Mouse (Mus musculus) midbrain, embryonic 15.5 days (tissue): ENCODE results near the gene Fastkd2. TPM values are rescaled to one million over a fixed set of nuclear protein-coding genes. Genes with fewer than 3 reads are reported as not detected.

Experiments used
- ATAC-seq: fragments of 200-750 bp; cut with Nextera tagmentation; replicated peaks from 2 replicates; pipeline ENCODE4 v1.8.0; 2017; ENCODE audit warnings: moderate TSS enrichment
- H3K27ac ChIP-seq: fragments of 300-500 bp; sonication (generic); 2 replicates; pipeline ENCODE4 v1.5.1; 2015; ENCODE audit warnings: mild to moderate bottlenecking, inconsistent platforms
- H3K27me3 ChIP-seq: fragments of 300-500 bp; sonication (generic); replicated peaks from 2 replicates; pipeline ENCODE4 v1.6.1; 2015; ENCODE audit warnings: inconsistent platforms
- H3K36me3 ChIP-seq: fragments of 300-500 bp; sonication (generic); replicated peaks from 2 replicates; pipeline ENCODE4 v1.6.1; 2015; ENCODE audit warnings: inconsistent platforms
- H3K4me1 ChIP-seq: fragments of 300-500 bp; sonication (generic); 2 replicates; pipeline ENCODE4 v1.6.1; 2015; ENCODE audit warnings: inconsistent platforms
- H3K4me2 ChIP-seq: fragments of 300-500 bp; sonication (generic); 2 replicates; pipeline ENCODE4 v1.6.1; 2015; ENCODE audit warnings: inconsistent platforms, mild to moderate bottlenecking, moderate library complexity
- H3K4me3 ChIP-seq: fragments of 300-500 bp; sonication (generic); 2 replicates; pipeline ENCODE4 v1.5.1; 2015; ENCODE audit warnings: mild to moderate bottlenecking, inconsistent platforms
- H3K9ac ChIP-seq: fragments of 300-500 bp; sonication (generic); 2 replicates; pipeline ENCODE4 v1.6.1; 2015; ENCODE audit warnings: mild to moderate bottlenecking, inconsistent platforms
- H3K9me3 ChIP-seq: fragments of 300-500 bp; sonication (generic); 2 replicates; pipeline ENCODE4 v1.6.1; 2016; ENCODE audit warnings: inconsistent platforms
- WGBS: fragments of 180-500 bp; shearing (Covaris S2); methylation state at CpG from one replicate; pipeline ENCODE4 v1.1.7; 2015; ENCODE audit warnings: mixed read lengths; 5-methylcytosine and 5-hydroxymethylcytosine counted together
- polyA plus RNA-seq: library from polyadenylated mRNA; unstranded; fragments of >200 nt; fragmentation: Nextera tagmentation; extraction: Ambion mirVana; gene quantifications from 2 replicates; pipeline ENCODE4 v1.2.1, GENCODE M21; 2015

The Fastkd2 gene
- 28.2 and 35.3 TPM in 2 replicates for polyA plus RNA-seq

DNA sequence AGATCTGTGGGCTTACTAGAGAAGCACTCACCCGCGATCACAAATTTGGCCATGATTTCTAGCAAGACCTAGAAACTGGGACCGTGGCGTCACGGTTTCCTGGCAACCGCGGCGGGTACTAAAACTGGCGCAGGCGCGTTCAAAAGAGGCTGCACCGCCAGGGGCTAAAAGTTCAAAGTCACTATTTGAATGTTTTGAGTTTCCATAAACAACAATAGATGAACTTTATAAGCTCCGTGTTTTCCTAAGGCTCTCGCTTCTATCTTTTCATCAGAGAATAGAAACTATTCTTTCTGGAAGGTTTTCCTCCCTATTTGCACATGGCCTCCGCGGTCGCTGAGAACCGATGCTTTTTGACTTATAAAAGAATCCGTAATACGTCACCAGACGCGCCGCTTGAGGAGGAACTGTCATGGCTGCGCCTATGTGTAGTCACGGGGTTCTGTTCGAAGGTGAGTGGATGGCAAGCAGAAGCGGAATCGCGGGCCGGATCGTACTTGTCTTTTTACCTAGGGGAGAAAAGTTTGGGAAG lies at the start of gene Fastkd2, which contains the start of gene Mdh1b:
Gene Fastkd2, plus strand, starts transcription at position 375 of the 532 bp plus-strand sequence.
Gene Mdh1b, minus strand, starts transcription at position 79 of the 532 bp plus-strand sequence.
- no peak within 1 kb of the TSS; the same call in 1 of the 2 replicates for H3K27ac ChIP-seq

DNA sequence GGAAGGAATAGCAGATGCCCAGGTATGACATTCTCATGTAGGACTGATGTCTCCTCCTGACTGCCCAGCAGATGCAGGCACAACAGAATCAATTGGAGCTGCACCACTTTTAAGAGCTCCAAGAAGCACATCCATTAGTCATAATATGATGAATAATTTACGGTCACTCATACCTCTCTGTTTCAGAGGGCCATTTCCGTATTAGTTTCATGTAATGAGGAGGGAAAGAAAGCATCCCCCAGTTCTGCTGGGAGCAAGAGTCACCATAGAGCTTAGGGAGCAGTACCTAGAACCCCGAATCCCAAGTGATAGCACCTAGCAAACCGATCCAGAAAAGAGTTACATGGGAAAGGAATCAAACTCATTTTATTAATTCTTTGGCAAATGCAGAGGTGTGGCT lies 43.6 kb upstream of the Fastkd2 start, which contains the start of gene Dytn:
Gene Dytn, minus strand, starts transcription at position 101 of the 400 bp plus-strand sequence.
- ATAC-seq: no peak
- H3K36me3 ChIP-seq: no peaks in the 10 kb centered on the region
- no peaks in the 10 kb centered on the region for H3K9me3 ChIP-seq
- H3K4me1 ChIP-seq: no peaks in the 10 kb centered on the region
- no peak within 1 kb of the TSS for H3K4me3 ChIP-seq
- no peak within 1 kb of the TSS for H3K4me2 ChIP-seq
- H3K27ac ChIP-seq: no peak within 1 kb of the TSS
- H3K27me3 ChIP-seq: no peaks in the 10 kb centered on the region
- WGBS: 87% methylated on average over 4 of the region's 4 CpGs
- H3K9ac ChIP-seq: no peak within 1 kb of the TSS

More for the DNA sequence above, at the start of gene Fastkd2, which contains the start of gene Mdh1b:
- peak within 1 kb of the TSS; percentile 63 for H3K9ac ChIP-seq
- peak within 1 kb of the TSS; percentile 73 for H3K4me3 ChIP-seq
- H3K9me3 ChIP-seq: no peaks in the 10 kb centered on the region
- under 1% methylated on average over 31 of the region's 31 CpGs for WGBS
- H3K36me3 ChIP-seq: no peaks in the 10 kb centered on the region
- H3K4me2 ChIP-seq: peak within 1 kb of the TSS; percentile 59
- H3K4me1 ChIP-seq: peaks cover 24% of the 10 kb centered on the region
- no peaks in the 10 kb centered on the region; the same call in 1 of the 2 replicates for H3K27me3 ChIP-seq
- ATAC-seq: peak; percentile 97

GRCm38 (mm10) chr1:63696861-63697260 lies 33.6 kb upstream of the Fastkd2 start:
- Histone ChIP-seq H3K27ac (no peak overlapping the region), H3K9me3 (no peaks in the 10 kb centered on the region), H3K4me2 (no peak overlapping the region), H3K36me3 (no peaks in the 10 kb centered on the region), H3K4me1 (no peaks in the 10 kb centered on the region), H3K4me3 (no peak overlapping the region), H3K27me3 (no peaks in the 10 kb centered on the region), H3K9ac (no peak overlapping the region)
- WGBS: 83% methylated on average over 3 of the region's 3 CpGs
- ATAC-seq: no peak

GRCm38 (mm10) chr1:63705733-63706132 lies 24.7 kb upstream of the Fastkd2 start:
- no peaks in the 10 kb centered on the region for H3K4me1 ChIP-seq
- ATAC-seq: no peak
- H3K9me3 ChIP-seq: no peaks in the 10 kb centered on the region
- WGBS: 69% methylated on average over 5 of the region's 5 CpGs
- no peak overlapping the region for H3K27ac ChIP-seq
- no peak overlapping the region for H3K9ac ChIP-seq
- no peaks in the 10 kb centered on the region for H3K27me3 ChIP-seq
- H3K4me2 ChIP-seq: no peak overlapping the region
- H3K36me3 ChIP-seq: no peaks in the 10 kb centered on the region
- no peak overlapping the region for H3K4me3 ChIP-seq

GRCm38 (mm10) chr1:63708876-63709275 lies 21.5 kb upstream of the Fastkd2 start:
- Histone ChIP-seq H3K9ac (no peak overlapping the region), H3K27me3 (no peaks in the 10 kb centered on the region), H3K4me3 (no peak overlapping the region), H3K9me3 (no peaks in the 10 kb centered on the region), H3K36me3 (no peaks in the 10 kb centered on the region), H3K4me2 (no peak overlapping the region), H3K4me1 (no peaks in the 10 kb centered on the region), H3K27ac (no peak overlapping the region)
- 69% methylated on average over 3 of the region's 3 CpGs for WGBS
- ATAC-seq: no peak

DNA sequence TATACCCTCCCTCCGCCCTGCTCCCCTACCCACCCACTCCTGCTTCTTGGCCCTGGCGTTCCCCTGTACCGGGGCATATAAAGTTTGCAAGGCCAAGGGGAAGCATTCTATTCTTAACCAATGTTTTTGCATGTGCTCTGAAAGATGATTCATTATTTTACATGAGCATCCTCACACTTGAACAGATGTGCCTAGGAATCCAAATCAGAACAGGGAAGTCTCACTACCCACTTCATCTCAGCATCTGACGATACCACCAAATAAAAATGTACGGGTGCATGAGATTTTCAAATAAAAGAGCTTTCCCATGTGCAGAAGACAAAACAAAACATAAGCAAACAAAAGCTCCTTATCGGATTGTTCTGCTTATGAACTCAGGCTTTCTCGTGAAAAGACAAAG lies 10.3 kb upstream of the Fastkd2 start:
- Histone ChIP-seq H3K27me3 (no peaks in the 10 kb centered on the region), H3K4me2 (no peak overlapping the region), H3K36me3 (no peaks in the 10 kb centered on the region), H3K4me3 (no peak overlapping the region), H3K9ac (no peak overlapping the region), H3K4me1 (no peaks in the 10 kb centered on the region), H3K27ac (no peak overlapping the region), H3K9me3 (no peaks in the 10 kb centered on the region)
- ATAC-seq: no peak
- WGBS: 77% methylated on average over 7 of the region's 7 CpGs

DNA sequence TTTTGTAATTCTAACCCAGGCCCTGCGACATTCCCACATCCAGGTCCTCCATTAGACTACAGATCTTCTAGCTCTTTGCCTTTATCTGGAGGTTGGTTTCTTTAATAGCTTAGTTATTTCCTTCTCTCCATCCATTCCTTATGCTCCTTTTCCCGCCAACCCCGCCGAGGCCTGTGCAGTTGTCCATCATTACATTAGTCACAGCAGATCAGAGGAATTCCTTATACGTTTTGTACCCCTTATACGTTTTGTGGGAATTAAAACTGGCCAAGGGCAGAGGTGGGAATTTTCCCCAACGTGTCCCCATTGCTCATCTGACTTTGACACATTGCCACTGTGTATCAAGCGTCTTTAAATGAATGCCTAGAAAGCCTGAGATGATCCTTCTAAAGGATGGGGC lies 618 bp upstream of the Fastkd2 start:
- H3K36me3 ChIP-seq: no peaks in the 10 kb centered on the region
- H3K27ac ChIP-seq: no peak overlapping the region
- peak overlapping the region; percentile 63 for H3K9ac ChIP-seq
- H3K9me3 ChIP-seq: no peaks in the 10 kb centered on the region
- ATAC-seq: no peak
- H3K27me3 ChIP-seq: no peaks in the 10 kb centered on the region; the same call in 1 of the 2 replicates
- WGBS: 39% methylated on average over 8 of the region's 8 CpGs
- H3K4me3 ChIP-seq: peak overlapping the region; percentile 73
- peak overlapping the region; percentile 59 for H3K4me2 ChIP-seq
- peaks cover 24% of the 10 kb centered on the region for H3K4me1 ChIP-seq

DNA sequence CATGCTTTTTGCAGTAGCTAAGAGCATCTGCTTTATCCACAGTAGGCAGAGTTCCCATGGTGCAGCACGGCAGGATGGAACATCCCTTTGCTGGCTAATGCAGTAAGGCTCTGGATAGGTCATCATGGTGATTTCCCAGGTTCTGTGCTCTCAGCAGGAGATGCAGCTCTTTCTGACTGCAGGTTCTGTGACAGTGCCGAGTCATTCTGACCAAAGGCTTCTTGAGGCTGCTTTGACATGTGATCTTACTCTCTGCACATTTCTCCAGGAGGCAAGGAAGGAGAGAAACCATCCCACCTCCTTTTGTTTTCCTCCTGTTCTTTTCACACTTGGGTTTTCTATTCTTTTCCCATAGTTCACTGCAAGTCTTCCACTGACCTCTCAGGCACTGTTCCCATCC lies 25.6 kb downstream of the Fastkd2 start:
- H3K9ac ChIP-seq: no peak overlapping the region
- no peaks in the 10 kb centered on the region for H3K27me3 ChIP-seq
- no peak overlapping the region for H3K27ac ChIP-seq
- no peak for ATAC-seq
- H3K4me3 ChIP-seq: no peak overlapping the region
- no peaks in the 10 kb centered on the region for H3K4me1 ChIP-seq
- H3K36me3 ChIP-seq: peaks cover 6% of the 10 kb centered on the region; the same call in 1 of the 2 replicates
- WGBS: 55% methylated on average over 2 of the region's 2 CpGs
- H3K4me2 ChIP-seq: no peak overlapping the region
- H3K9me3 ChIP-seq: no peaks in the 10 kb centered on the region

DNA sequence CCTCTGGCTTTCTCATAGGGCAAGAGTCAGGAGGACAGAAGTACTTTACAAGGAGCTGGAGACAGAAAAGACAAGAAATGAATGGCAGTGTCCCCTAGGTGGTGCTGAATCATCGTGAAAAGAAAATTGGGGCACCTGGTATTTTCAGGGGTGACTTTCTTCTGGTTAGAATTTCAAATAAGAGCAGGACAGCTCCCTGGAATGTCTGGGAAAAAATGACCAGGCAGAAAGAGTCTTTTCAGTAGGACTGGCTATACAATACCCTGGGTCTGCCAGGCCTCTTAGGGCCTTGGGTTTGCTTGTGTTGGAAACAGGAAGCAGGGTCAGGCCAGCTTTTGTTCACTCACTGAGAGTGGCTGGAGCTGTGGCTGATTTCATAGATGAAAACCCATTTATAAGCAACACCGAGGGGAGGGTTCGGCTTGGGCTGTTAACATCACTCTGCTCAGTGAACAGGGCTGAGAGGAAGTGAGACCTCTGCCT lies 32.8 kb downstream of the Fastkd2 start:
- Histone ChIP-seq H3K9me3 (no peaks in the 10 kb centered on the region), H3K4me1 (peaks cover 30% of the 10 kb centered on the region), H3K27me3 (no peaks in the 10 kb centered on the region), H3K36me3 (no peaks in the 10 kb centered on the region), H3K27ac (peak overlapping the region; percentile 73), H3K9ac (no peak overlapping the region), H3K4me2 (no peak overlapping the region), H3K4me3 (no peak overlapping the region)
- peak; percentile 84 for ATAC-seq
- WGBS: 4% methylated on average over 3 of the region's 3 CpGs

DNA sequence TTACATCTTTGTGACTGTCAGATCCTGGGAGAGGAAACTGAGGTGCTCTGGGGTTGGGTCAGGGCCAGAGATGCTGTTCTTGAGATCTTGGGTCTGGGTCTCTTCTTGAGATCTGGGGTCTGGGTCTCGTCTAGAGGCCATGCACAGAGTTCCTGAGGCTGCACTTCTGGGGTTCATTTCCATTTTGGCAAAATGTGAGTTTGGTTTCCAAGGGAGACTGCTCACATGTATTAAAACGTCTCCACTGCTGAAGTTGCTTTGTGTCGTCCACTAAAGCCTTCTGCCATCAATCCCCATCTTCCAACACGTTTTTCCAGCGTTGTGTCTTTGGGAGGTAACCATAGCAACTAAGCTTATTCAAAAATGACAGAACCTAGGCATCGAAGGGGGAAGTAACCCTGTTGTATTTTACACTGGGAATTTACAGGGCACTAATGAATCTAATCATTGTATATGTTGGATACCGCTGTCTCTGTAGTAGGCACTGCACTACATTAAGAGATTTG lies 33.5 kb downstream of the Fastkd2 start:
- no peaks in the 10 kb centered on the region for H3K9me3 ChIP-seq
- peak overlapping the region; percentile 6; the same call in 1 of the 2 replicates for H3K4me2 ChIP-seq
- H3K4me1 ChIP-seq: peaks cover 34% of the 10 kb centered on the region
- H3K4me3 ChIP-seq: no peak overlapping the region
- H3K27me3 ChIP-seq: no peaks in the 10 kb centered on the region
- no peaks in the 10 kb centered on the region for H3K36me3 ChIP-seq
- peak; percentile 71 for ATAC-seq
- 8% methylated on average over 7 of the region's 7 CpGs for WGBS
- H3K27ac ChIP-seq: peak overlapping the region; percentile 73
- H3K9ac ChIP-seq: no peak overlapping the region

- Histone ChIP-seq H3K4me2 (peak overlapping the region; percentile 6; the same call in 1 of the 2 replicates), H3K4me1 (peaks cover 37% of the 10 kb centered on the region), H3K9me3 (no peaks in the 10 kb centered on the region), H3K27ac (peak overlapping the region; percentile 73), H3K4me3 (no peak overlapping the region), H3K27me3 (no peaks in the 10 kb centered on the region), H3K36me3 (no peaks in the 10 kb centered on the region), H3K9ac (no peak overlapping the region)
- ATAC-seq: no peak
- WGBS: 28% methylated on average over 7 of the region's 7 CpGs
Measured at GRCm38 (mm10) chr1:63764395-63764794, 34.0 kb downstream of the Fastkd2 start.

GRCm38 (mm10) chr1:63768112-63768511 lies 37.7 kb downstream of the Fastkd2 start:
- no peak for ATAC-seq

DNA sequence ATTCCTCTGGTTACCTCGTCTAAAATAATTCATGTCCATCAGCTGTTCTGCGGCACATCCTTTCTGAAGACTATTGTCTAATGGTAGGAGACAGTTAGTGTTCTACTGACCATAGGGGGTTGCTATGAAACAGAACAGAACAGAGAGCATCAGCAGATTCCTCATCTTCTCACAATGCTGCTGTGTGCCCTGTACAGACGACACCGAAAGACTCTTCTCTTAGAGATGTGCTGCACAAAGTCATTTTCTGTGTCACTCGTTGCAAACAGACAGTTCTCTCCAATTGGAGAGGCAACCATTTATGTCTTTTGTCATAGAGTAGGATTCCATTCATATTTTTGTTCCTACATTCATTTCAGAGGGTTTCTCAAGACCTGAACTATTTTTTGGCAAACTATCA lies 38.8 kb downstream of the Fastkd2 start, which contains the start of gene 4933402D24Rik:
Gene 4933402D24Rik, minus strand, starts transcription at position 101 of the 400 bp plus-strand sequence.
- Histone ChIP-seq H3K9me3 (no peaks in the 10 kb centered on the region), H3K36me3 (no peaks in the 10 kb centered on the region), H3K4me1 (peaks cover 40% of the 10 kb centered on the region), H3K27me3 (no peaks in the 10 kb centered on the region), H3K4me3 (no peak within 1 kb of the TSS), H3K27ac (peak within 1 kb of the TSS; percentile 65), H3K4me2 (no peak within 1 kb of the TSS; the same call in 1 of the 2 replicates), H3K9ac (no peak within 1 kb of the TSS)
- WGBS: 68% methylated on average over 5 of the region's 5 CpGs
- no peak for ATAC-seq

More at GRCm38 (mm10) chr1:63768112-63768511, 37.7 kb downstream of the Fastkd2 start:
- H3K4me3 ChIP-seq: no peak overlapping the region
- H3K36me3 ChIP-seq: no peaks in the 10 kb centered on the region
- peaks cover 51% of the 10 kb centered on the region for H3K4me1 ChIP-seq
- H3K9me3 ChIP-seq: no peaks in the 10 kb centered on the region
- no peak overlapping the region for H3K4me2 ChIP-seq
- H3K27ac ChIP-seq: no peak overlapping the region
- H3K9ac ChIP-seq: no peak overlapping the region
- no peaks in the 10 kb centered on the region for H3K27me3 ChIP-seq
- 81% methylated on average over 8 of the region's 8 CpGs for WGBS
